Mouse (Mus musculus): ENCODE results near the gene 1700034J05Rik. TPM values are rescaled to one million over a fixed set of nuclear protein-coding genes. Genes with fewer than 3 reads are reported as not detected.

The 1700034J05Rik gene
- total RNA-seq, 2 experiments from 2014 or later = not detected

GRCm38 (mm10) chr6:146965139-146965772, 11.0 kb upstream of the 1700034J05Rik start:
- DNase-seq (ENCODE audit: low spot score in 2 of 2) = no peak

- DNase-seq (ENCODE audit: low spot score in 2 of 2) = no peak
Observed at GRCm38 (mm10) chr6:146963396-146964150, 9.4 kb upstream of the 1700034J05Rik start.

GRCm38 (mm10) chr6:146961832-146962481, 7.7 kb upstream of the 1700034J05Rik start:
- DNase-seq (ENCODE audit: low spot score in 2 of 2) = no peak

GRCm38 (mm10) chr6:146960956-146961355, 6.7 kb upstream of the 1700034J05Rik start:
- no peak for DNase-seq (ENCODE audit: low spot score in 2 of 2)

- no peak for DNase-seq (ENCODE audit: low spot score in 2 of 2)
Observed at GRCm38 (mm10) chr6:146959908-146960680, 5.9 kb upstream of the 1700034J05Rik start.

- no peak for DNase-seq (ENCODE audit: low spot score in 2 of 2)
Observed at GRCm38 (mm10) chr6:146958694-146959093, 4.5 kb upstream of the 1700034J05Rik start.

GRCm38 (mm10) chr6:146956961-146957360, 2.7 kb upstream of the 1700034J05Rik start:
- DNase-seq (ENCODE audit: low spot score in 2 of 2) = no peak

GRCm38 (mm10) chr6:146955896-146956295, 1.7 kb upstream of the 1700034J05Rik start:
- no peak for DNase-seq (ENCODE audit: low spot score in 2 of 2)

- DNase-seq (ENCODE audit: low spot score in 2 of 2) = no peak
Observed at GRCm38 (mm10) chr6:146955475-146955874, 1.3 kb upstream of the 1700034J05Rik start.

- DNase-seq (ENCODE audit: low spot score in 2 of 2) = no peak
Observed at GRCm38 (mm10) chr6:146950454-146950832, 3.8 kb downstream of the 1700034J05Rik start.

- DNase-seq (ENCODE audit: low spot score in 2 of 2) = no peak
Observed at GRCm38 (mm10) chr6:146949682-146950453, 4.4 kb downstream of the 1700034J05Rik start.

GRCm38 (mm10) chr6:146947186-146947585, 7.0 kb downstream of the 1700034J05Rik start:
- no peak for DNase-seq (ENCODE audit: low spot score in 2 of 2)

- no peak for DNase-seq (ENCODE audit: low spot score in 2 of 2)
Observed at GRCm38 (mm10) chr6:146946327-146947029, 7.7 kb downstream of the 1700034J05Rik start.

GRCm38 (mm10) chr6:146944830-146945229, 9.4 kb downstream of the 1700034J05Rik start:
- no peak for DNase-seq (ENCODE audit: low spot score in 2 of 2)

GRCm38 (mm10) chr6:146944009-146944408, 10.2 kb downstream of the 1700034J05Rik start:
- no peak for DNase-seq (ENCODE audit: low spot score in 2 of 2)

GRCm38 (mm10) chr6:146941505-146942275, 12.5 kb downstream of the 1700034J05Rik start:
- no peak for DNase-seq (ENCODE audit: low spot score in 2 of 2)

GRCm38 (mm10) chr6:146939026-146939425, 15.2 kb downstream of the 1700034J05Rik start:
- DNase-seq (ENCODE audit: low spot score in 2 of 2) = no peak

- no peak for DNase-seq (ENCODE audit: low spot score in 2 of 2)
Observed at GRCm38 (mm10) chr6:146935957-146936356, 18.3 kb downstream of the 1700034J05Rik start.

GRCm38 (mm10) chr6:146933123-146933522, 21.1 kb downstream of the 1700034J05Rik start:
- DNase-seq (ENCODE audit: low spot score in 2 of 2) = no peak

Measured in adrenal gland, postnatal 4 days (tissue).